8 mouse cellular contexts compared by ENCODE assay signal in genomic region chr6:126921111-126921881, GRCm38 (mm10). TPM values are rescaled to one million over a fixed set of nuclear protein-coding genes. Genes with fewer than 3 reads are reported as not detected.
DNase-seq lines count a peak whose midpoint lies in the region; ATAC-seq lines count a peak whose summit lies in the region.

TSS of gene Dyrk4 (minus strand) at chr6:126921839.

- peak; percentile 14 for DNase-seq in adrenal gland, postnatal 10 days
- no peak for DNase-seq in adrenal gland, adult 18-20 months (ENCODE audit: low spot score in 2 of 2)
- peak; percentile 38 for DNase-seq in urinary bladder, postnatal 14 days (ENCODE audit: low spot score)
- no peak for DNase-seq in urinary bladder, postnatal 10 days (ENCODE audit: low spot score)
- peak; percentile 38 for DNase-seq in hindbrain, embryonic 10.5 days (ENCODE audit: low spot score)
- peak; percentile 21 for DNase-seq in naive thymus-derived CD4-positive, alpha-beta T cell, adult 2 months (ENCODE audit: low read depth)

- H3K9ac ChIP-seq in liver, embryonic 12.5 days: no peak within 1 kb of the TSS

- WGBS in hindbrain, embryonic 10.5 days: 6% methylated on average over 21 of the region's 21 CpGs
- 28% methylated on average over 21 of the region's 21 CpGs for WGBS in liver, embryonic 12.5 days (ENCODE audit: insufficient replicate concordance)

- peak; percentile 36 for ATAC-seq in liver, embryonic 12.5 days
- ATAC-seq in megakaryocyte-erythroid progenitor cell, adult 5-6 weeks (replicated peaks; ENCODE audit: low FRiP score, low TSS enrichment, poor library complexity, severe bottlenecking): no peak; the same call in 1 of the 2 replicates

- no peaks in the 10 kb centered on the region for H3K9me3 ChIP-seq in hindbrain, embryonic 10.5 days
- H3K9me3 ChIP-seq in liver, embryonic 12.5 days (replicated peaks): no peaks in the 10 kb centered on the region

- peaks cover 8% of the 10 kb centered on the region for H3K4me1 ChIP-seq in hindbrain, embryonic 10.5 days (replicated peaks)
- 0 out of 2 replicates have a peak, but pooled peaks cover 5% of the 10 kb centered on the region for H3K4me1 ChIP-seq in liver, embryonic 12.5 days

- H3K4me2 ChIP-seq in liver, embryonic 12.5 days: peak within 1 kb of the TSS; percentile 35

- H3K36me3 ChIP-seq in hindbrain, embryonic 10.5 days: peaks cover 41% of the 10 kb centered on the region
- peaks cover 52% of the 10 kb centered on the region for H3K36me3 ChIP-seq in liver, embryonic 12.5 days

- H3K27ac ChIP-seq in hindbrain, embryonic 10.5 days: peak within 1 kb of the TSS; percentile 79
- no peak within 1 kb of the TSS for H3K27ac ChIP-seq in liver, embryonic 12.5 days

- no peaks in the 10 kb centered on the region for H3K27me3 ChIP-seq in hindbrain, embryonic 10.5 days (ENCODE audit: insufficient read depth, poor library complexity, severe bottlenecking)
- H3K27me3 ChIP-seq in liver, embryonic 12.5 days (replicated peaks): no peaks in the 10 kb centered on the region; the same call in 1 of the 2 replicates

- peak within 1 kb of the TSS; percentile 46 for H3K4me3 ChIP-seq in hindbrain, embryonic 10.5 days
- H3K4me3 ChIP-seq in liver, embryonic 12.5 days: no peak within 1 kb of the TSS

RNA-seq across cellular contexts. Expression of gene Dyrk4, which starts in this region (rescaled TPM):
- under 1 TPM in 1 of 2 experiments, not detected in 1; 0.27 TPM for total RNA-seq in adrenal gland, postnatal 10 days (2021)
- total RNA-seq in adrenal gland, adult 18-20 months (2021): not detected
- polyA plus RNA-seq in hindbrain, embryonic 10.5 days (2016; fragmentation: Nextera tagmentation; extraction: Ambion mirVana): 0.10 TPM in 1 of 2 replicates, not detected in the other
- polyA plus RNA-seq in liver, embryonic 12.5 days (2016; fragmentation: Nextera tagmentation; extraction: Ambion mirVana): not detected in 2 replicates
- 1.4 TPM in 1 of 2 replicates, not detected in the other for total RNA-seq in megakaryocyte-erythroid progenitor cell, adult 5-6 weeks (2014; fragmentation: Nextera tagmentation)
- not detected in 2 replicates for total RNA-seq in megakaryocyte-erythroid progenitor cell, adult 5-6 weeks (2017)

Comparison
In these comparisons a context has a peak if more than half of its experiments do, and no peak if none do; other contexts are left out.
1. DNase-seq: peak in urinary bladder, postnatal 14 days (single experiment) and naive thymus-derived CD4-positive, alpha-beta T cell, adult 2 months (single experiment); none in adrenal gland, adult 18-20 months (0 of 2) and urinary bladder, postnatal 10 days (single experiment).
2. Peak in DNase-seq in adrenal gland, postnatal 10 days; RNA of the gene not detected or under 1 TPM.
3. Peak in DNase-seq, H3K4me3 ChIP-seq and H3K27ac ChIP-seq in hindbrain, embryonic 10.5 days; RNA of the gene not detected or under 1 TPM.
4. Peak in ATAC-seq and H3K4me2 ChIP-seq in liver, embryonic 12.5 days; RNA of the gene not detected or under 1 TPM.